Mouse (Mus musculus) thymus, postnatal 36 days (tissue): ENCODE data around the gene Aldh1l2.

Experiments used
- DNase-seq, 2 experiments: peaks; one replicate each; pipeline ENCODE4 v3.0.0; 2022; ENCODE audit warnings: mixed read lengths in 2 of 2

Aldh1l2 gene

GRCm38 (mm10) chr10:83448582-83448981 is 85.4 kb downstream of the Aldh1l2 start:
- no peak for DNase-seq
